Comparison of ENCODE assay signal across 8 mouse cellular contexts in genomic region chr7:128592936-128593241, GRCm38 (mm10). TPM values are rescaled to one million over a fixed set of nuclear protein-coding genes. Genes with fewer than 3 reads are reported as not detected.
DNase-seq lines count a peak whose midpoint lies in the region; ATAC-seq and TF ChIP-seq lines count a peak whose summit lies in the region.

No protein-coding gene starts in this region.

- H3K27me3 ChIP-seq in kidney, postnatal 0 days (ENCODE audit: insufficient read depth, low read length) = no peaks in the 10 kb centered on the region
- H3K27me3 ChIP-seq in forebrain, embryonic 10.5 days (ENCODE audit: poor library complexity, severe bottlenecking) = no peaks in the 10 kb centered on the region
- no peaks in the 10 kb centered on the region for H3K27me3 ChIP-seq in hindbrain, embryonic 14.5 days (ENCODE audit: control insufficient read depth, insufficient read depth, low read length)
- no peaks in the 10 kb centered on the region for H3K27me3 ChIP-seq in midbrain, embryonic 16.5 days (ENCODE audit: control insufficient read depth, insufficient read depth, low read depth, low read length)

- H3K9me3 ChIP-seq in kidney, postnatal 0 days (replicated peaks; ENCODE audit: low read length) = no peaks in the 10 kb centered on the region; the same call in 1 of the 2 replicates
- H3K9me3 ChIP-seq in forebrain, embryonic 10.5 days = 0 out of 2 replicates have a peak, but pooled peaks cover 6% of the 10 kb centered on the region
- no peaks in the 10 kb centered on the region for H3K9me3 ChIP-seq in hindbrain, embryonic 14.5 days (ENCODE audit: control insufficient read depth, low read length)
- H3K9me3 ChIP-seq in midbrain, embryonic 16.5 days (replicated peaks; ENCODE audit: control insufficient read depth, low read length, poor library complexity, severe bottlenecking) = no peaks in the 10 kb centered on the region

- 11% methylated on average over 6 of the region's 6 CpGs for WGBS in kidney, postnatal 0 days
- 4% methylated on average over 6 of the region's 6 CpGs for WGBS in forebrain, embryonic 10.5 days
- under 1% methylated on average over 6 of the region's 6 CpGs for WGBS in hindbrain, embryonic 14.5 days
- under 1% methylated on average over 6 of the region's 6 CpGs for WGBS in midbrain, embryonic 16.5 days

- no peaks in the 10 kb centered on the region for H3K36me3 ChIP-seq in kidney, postnatal 0 days (ENCODE audit: insufficient read depth, low read length)
- no peaks in the 10 kb centered on the region for H3K36me3 ChIP-seq in forebrain, embryonic 10.5 days (replicated peaks)
- no peaks in the 10 kb centered on the region for H3K36me3 ChIP-seq in hindbrain, embryonic 14.5 days (replicated peaks; ENCODE audit: control insufficient read depth, insufficient read depth)
- no peaks in the 10 kb centered on the region for H3K36me3 ChIP-seq in midbrain, embryonic 16.5 days (ENCODE audit: control insufficient read depth, insufficient read depth, low read length)

- intact Hi-C loops in left cerebral cortex, postnatal 10 days (cut with DNase I) = no loop called here

- H3K4me1 ChIP-seq in kidney, postnatal 0 days (replicated peaks; ENCODE audit: insufficient read depth, low read length) = peaks cover 7% of the 10 kb centered on the region
- H3K4me1 ChIP-seq in forebrain, embryonic 10.5 days = peaks cover 31% of the 10 kb centered on the region
- peaks cover 25% of the 10 kb centered on the region for H3K4me1 ChIP-seq in hindbrain, embryonic 14.5 days (replicated peaks; ENCODE audit: control insufficient read depth, insufficient read depth, low read length)
- peaks cover 24% of the 10 kb centered on the region for H3K4me1 ChIP-seq in midbrain, embryonic 16.5 days (ENCODE audit: control insufficient read depth, insufficient read depth, low read length)

- peak overlapping the region; percentile 43; the same call in 1 of the 2 replicates for H3K27ac ChIP-seq in kidney, postnatal 0 days
- H3K27ac ChIP-seq in forebrain, embryonic 10.5 days = peak overlapping the region; percentile 79
- peak overlapping the region; percentile 83 for H3K27ac ChIP-seq in hindbrain, embryonic 14.5 days
- H3K27ac ChIP-seq in midbrain, embryonic 16.5 days (ENCODE audit: low read length) = peak overlapping the region; percentile 80

- peak; percentile 47 for DNase-seq in kidney, postnatal 0 days (ENCODE audit: low spot score)
- DNase-seq in kidney, adult 8-10 months = no peak
- no peak for DNase-seq in forebrain, embryonic 10.5 days (ENCODE audit: extremely low spot score, low spot score)
- peak; percentile 53 for DNase-seq in hindbrain, embryonic 14.5 days (ENCODE audit: low spot score)
- no peak for DNase-seq in left cerebral cortex, postnatal 10 days (ENCODE audit: extremely low spot score in 1 of 2, low spot score in 2 of 2)
- DNase-seq in embryo, embryonic 9.5 days (ENCODE audit: extremely low spot score) = no peak
- DNase-seq in lung, postnatal 10 days = no peak

- no peak for TF ChIP-seq CTCF in kidney, postnatal 0 days (IDR thresholded peaks at IDR 0.05; ENCODE audit: low read depth)

- H3K4me3 ChIP-seq in kidney, postnatal 0 days (replicated peaks; ENCODE audit: low read depth, low read length) = peak overlapping the region; percentile 22; the same call in 1 of the 2 replicates
- peak overlapping the region; percentile 45 for H3K4me3 ChIP-seq in forebrain, embryonic 10.5 days
- H3K4me3 ChIP-seq in hindbrain, embryonic 14.5 days (replicated peaks; ENCODE audit: low read length) = no peak overlapping the region; the same call in 1 of the 2 replicates
- peak overlapping the region; percentile 18; the same call in 1 of the 2 replicates for H3K4me3 ChIP-seq in midbrain, embryonic 16.5 days (ENCODE audit: low read depth, low read length)

- H3K9ac ChIP-seq in kidney, postnatal 0 days (ENCODE audit: low read depth, low read length) = no peak overlapping the region
- H3K9ac ChIP-seq in hindbrain, embryonic 14.5 days = peak overlapping the region; percentile 36; the same call in 1 of the 2 replicates
- peak overlapping the region; percentile 35; the same call in 1 of the 2 replicates for H3K9ac ChIP-seq in midbrain, embryonic 16.5 days (ENCODE audit: low read depth, low read length)

- peak overlapping the region; percentile 56; the same call in 1 of the 2 replicates for H3K4me2 ChIP-seq in kidney, postnatal 0 days (ENCODE audit: low read length)
- H3K4me2 ChIP-seq in hindbrain, embryonic 14.5 days (replicated peaks) = peak overlapping the region; percentile 50
- peak overlapping the region; percentile 50 for H3K4me2 ChIP-seq in midbrain, embryonic 16.5 days (ENCODE audit: low read length)

- ATAC-seq in kidney, postnatal 0 days (replicated peaks; ENCODE audit: low FRiP score, low read depth) = no peak
- peak; percentile 14; the same call in 1 of the 2 replicates for ATAC-seq in hindbrain, embryonic 14.5 days (ENCODE audit: low FRiP score)
- no peak for ATAC-seq in midbrain, embryonic 16.5 days

RNA-seq across cellular contexts. Expression of gene Inpp5f, which starts 18.2 kb away (rescaled TPM):
- 22.0 and 23.8 TPM in 2 replicates for polyA plus RNA-seq in kidney, postnatal 0 days (2015; fragmentation: Nextera tagmentation; extraction: Ambion mirVana)
- 40.3 and 46.3 TPM in 2 replicates for polyA plus RNA-seq in forebrain, embryonic 10.5 days (2016; fragmentation: Nextera tagmentation; extraction: Ambion mirVana)
- polyA plus RNA-seq in hindbrain, embryonic 14.5 days (2014; fragmentation: Nextera tagmentation; extraction: Ambion mirVana) = 418 and 450 TPM in 2 replicates
- 459 and 536 TPM in 2 replicates for polyA plus RNA-seq in midbrain, embryonic 16.5 days (2015; fragmentation: Nextera tagmentation; extraction: Ambion mirVana)
- 100 to 1,000 TPM; 267 to 278 TPM for total RNA-seq in left cerebral cortex, postnatal 10 days (2021)

Comparison
In these comparisons a context has a peak if more than half of its experiments do, and no peak if none do; other contexts are left out.
1. DNase-seq: peak in kidney, postnatal 0 days (single experiment) and hindbrain, embryonic 14.5 days (single experiment); none in kidney, adult 8-10 months (0 of 2), forebrain, embryonic 10.5 days (single experiment), left cerebral cortex, postnatal 10 days (0 of 2), embryo, embryonic 9.5 days (single experiment) and lung, postnatal 10 days (single experiment).
2. Peak in every context shown above with its lines, with median percentiles within 50 percentile points of each other: H3K27ac ChIP-seq and H3K4me2 ChIP-seq.